Mouse (Mus musculus): ENCODE measurements around the gene Ifnar2.

The Ifnar2 gene

GRCm38 (mm10) chr16:91357526-91357900 is 15.1 kb upstream of the Ifnar2 start:
- DNase-seq (ENCODE audit: extremely low read depth, insufficient read length, low spot score): no peak

- DNase-seq (ENCODE audit: extremely low read depth, insufficient read length, low spot score): no peak
Measured at GRCm38 (mm10) chr16:91358555-91358954, 14.0 kb upstream of the Ifnar2 start.

- DNase-seq (ENCODE audit: extremely low read depth, insufficient read length, low spot score): no peak
Measured at GRCm38 (mm10) chr16:91359531-91359930, 13.1 kb upstream of the Ifnar2 start.

DNA sequence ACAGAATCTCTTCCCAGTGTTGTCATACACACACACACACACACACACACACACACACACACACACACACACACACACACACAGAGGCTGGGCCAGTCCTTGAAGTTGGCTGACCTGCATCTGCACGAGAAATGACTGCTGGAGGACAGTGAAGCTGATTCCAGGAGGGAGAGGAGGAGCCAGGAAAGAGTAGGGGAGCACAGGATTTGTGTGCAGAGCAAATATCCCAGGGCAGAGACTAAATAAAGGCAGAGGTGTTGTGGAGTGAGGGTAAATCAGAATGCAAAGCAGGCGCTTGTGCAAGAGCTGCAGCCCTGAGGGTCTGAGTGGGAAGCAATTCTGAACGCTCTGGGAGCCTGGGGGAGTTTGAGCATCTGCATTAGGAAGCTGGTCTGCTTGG is 12.4 kb upstream of the Ifnar2 start:
- DNase-seq (ENCODE audit: extremely low read depth, insufficient read length, low spot score): no peak

DNA sequence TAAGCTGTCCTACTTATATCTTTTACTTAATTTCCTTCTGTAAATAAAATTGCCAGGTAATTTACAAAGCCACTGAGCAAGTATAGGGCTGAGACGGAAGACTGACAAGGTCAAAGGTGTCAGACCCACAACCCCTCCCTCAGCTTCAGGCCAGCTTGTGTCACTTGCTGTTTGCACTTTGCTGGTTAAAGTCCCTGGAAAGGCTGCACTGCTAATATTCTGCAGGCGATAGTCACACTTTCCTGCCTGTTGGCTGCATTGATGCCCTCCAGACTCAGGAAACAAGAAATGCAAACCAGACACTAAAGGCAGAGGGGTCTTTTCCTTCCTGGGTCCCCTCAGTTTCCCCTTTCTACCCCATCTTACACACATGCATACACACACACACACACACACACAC is 10.6 kb upstream of the Ifnar2 start:
- DNase-seq (ENCODE audit: extremely low read depth, insufficient read length, low spot score): no peak

- peak; percentile 50 for DNase-seq (ENCODE audit: extremely low read depth, insufficient read length, low spot score)
Measured at GRCm38 (mm10) chr16:91362616-91363272, 9.8 kb upstream of the Ifnar2 start.

DNA sequence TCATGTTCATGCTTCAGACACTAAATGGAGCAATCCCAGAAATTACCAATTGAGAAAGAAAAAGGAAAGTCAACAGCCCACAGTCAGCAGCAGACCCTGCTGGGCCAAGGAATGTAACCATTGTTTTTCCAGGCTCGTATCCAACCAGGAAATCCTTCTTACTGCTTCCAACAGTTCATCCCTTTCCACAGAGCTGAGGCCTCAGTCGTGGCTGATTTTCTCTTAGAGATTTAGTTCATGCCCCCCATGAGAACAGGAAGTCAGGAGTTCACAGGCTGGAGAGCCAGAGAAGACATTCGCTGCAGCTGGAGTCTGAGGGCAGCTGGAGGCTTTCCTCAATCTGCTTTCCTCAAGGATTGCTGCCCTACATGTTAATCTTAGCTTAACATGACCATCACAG is 9.1 kb upstream of the Ifnar2 start:
- peak; percentile 39 for DNase-seq (ENCODE audit: extremely low read depth, insufficient read length, low spot score)

GRCm38 (mm10) chr16:91366567-91366966 is 6.0 kb upstream of the Ifnar2 start:
- DNase-seq (ENCODE audit: extremely low read depth, insufficient read length, low spot score): no peak

DNA sequence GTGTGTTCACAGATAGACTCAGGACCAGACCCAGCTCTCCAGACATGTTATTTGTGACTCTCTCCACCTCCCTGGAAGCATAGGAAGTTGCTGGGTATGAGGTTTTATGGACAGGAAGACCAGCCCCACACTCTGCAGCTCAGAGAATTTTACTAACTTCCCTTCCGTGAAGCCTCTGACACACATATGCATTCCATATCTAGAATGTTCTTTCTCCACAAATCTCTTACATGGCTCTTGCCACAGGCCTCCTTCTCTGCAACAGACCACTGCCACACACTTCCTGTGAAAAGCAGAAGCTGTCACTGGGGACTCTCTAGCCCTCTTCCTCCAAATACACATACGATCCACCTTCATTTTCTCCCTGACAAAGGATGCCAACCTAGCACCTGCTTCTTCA is 5.5 kb upstream of the Ifnar2 start:
- no peak for DNase-seq (ENCODE audit: extremely low read depth, insufficient read length, low spot score)

- DNase-seq (ENCODE audit: extremely low read depth, insufficient read length, low spot score): no peak
Measured at GRCm38 (mm10) chr16:91373473-91374252, 1.1 kb downstream of the Ifnar2 start.

DNA sequence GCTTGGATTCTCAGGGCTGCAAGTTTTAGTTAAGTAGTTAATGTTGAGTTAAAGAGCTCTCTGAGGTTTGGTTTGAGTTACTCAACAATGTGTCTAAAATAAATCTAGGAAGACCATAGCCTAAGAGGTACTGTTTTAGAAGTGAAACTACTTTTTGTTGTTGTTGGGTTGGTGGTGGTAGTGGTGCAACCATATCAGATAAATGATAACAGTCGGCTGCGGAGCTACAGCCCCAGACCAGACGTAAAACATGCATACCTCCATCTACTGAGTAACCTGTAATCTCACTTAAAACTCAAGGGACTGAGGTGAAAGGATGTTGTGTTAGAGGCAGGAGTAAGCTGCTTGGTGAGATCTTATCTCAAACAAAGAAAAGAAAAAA is 1.7 kb downstream of the Ifnar2 start:
- no peak for DNase-seq (ENCODE audit: extremely low read depth, insufficient read length, low spot score)

- no peak for DNase-seq (ENCODE audit: extremely low read depth, insufficient read length, low spot score)
Measured at GRCm38 (mm10) chr16:91376701-91377100, 4.1 kb downstream of the Ifnar2 start.

- DNase-seq (ENCODE audit: extremely low read depth, insufficient read length, low spot score): no peak
Measured at GRCm38 (mm10) chr16:91378431-91378986, 5.9 kb downstream of the Ifnar2 start.

DNA sequence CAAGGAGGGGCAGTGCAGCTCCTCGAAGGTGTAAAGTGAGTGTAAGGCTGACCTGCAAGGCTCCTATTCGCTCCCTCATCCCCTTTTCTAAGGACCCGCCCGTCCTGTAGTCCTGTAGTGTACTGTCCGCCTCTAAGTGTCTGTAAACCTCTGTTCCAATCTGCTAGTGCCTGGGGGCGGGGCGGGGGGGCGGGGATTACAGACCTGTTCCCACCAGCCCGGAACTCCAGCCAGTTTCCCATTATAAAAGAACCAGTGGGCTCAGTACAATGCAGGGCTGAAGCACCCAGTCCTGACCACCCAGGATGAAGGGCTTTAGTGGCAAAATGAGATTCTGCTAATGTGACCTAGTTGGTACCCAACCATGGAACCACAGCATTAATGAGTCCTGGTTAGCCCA is 6.4 kb downstream of the Ifnar2 start:
- no peak for DNase-seq (ENCODE audit: extremely low read depth, insufficient read length, low spot score)

DNA sequence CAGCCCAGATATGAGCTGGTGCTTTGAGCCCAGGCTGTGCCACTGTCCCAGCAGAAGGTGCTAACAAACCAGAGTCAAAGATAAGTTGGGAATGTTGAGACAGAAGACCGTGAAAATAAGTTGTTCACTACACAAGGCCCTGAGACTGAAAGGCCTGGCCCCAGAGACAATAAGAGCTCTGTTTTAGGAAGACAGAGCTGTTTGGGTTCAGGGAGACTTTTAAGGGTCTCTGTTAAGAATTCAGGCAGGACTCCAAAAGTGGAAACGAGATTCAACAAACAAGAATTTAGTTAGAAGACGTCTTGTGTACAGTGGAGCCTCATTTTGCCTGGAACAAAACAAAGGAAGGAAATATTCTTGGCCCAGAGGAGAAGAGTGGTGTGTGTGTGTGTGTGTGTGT is 6.8 kb downstream of the Ifnar2 start:
- no peak for DNase-seq (ENCODE audit: extremely low read depth, insufficient read length, low spot score)

DNA sequence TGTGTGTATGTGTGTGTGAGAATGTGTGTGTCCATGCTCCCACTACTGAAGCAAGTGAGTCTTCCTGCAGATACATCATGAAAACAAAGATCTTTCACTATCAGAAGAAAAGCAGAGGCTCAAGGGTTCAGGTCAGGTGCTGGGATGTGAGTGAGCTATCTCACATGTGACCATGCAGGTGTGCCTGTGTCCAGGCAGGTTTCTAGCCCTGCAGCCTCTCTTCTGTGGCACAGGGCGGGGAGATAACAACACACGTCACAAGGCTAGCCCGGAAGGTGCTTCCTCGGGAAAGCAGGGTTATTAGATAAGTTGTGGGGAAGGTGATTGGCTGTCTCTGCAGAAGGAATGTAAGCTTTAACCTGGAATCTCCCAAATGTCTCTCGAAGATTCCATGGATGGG is 7.6 kb downstream of the Ifnar2 start:
- no peak for DNase-seq (ENCODE audit: extremely low read depth, insufficient read length, low spot score)

- no peak for DNase-seq (ENCODE audit: extremely low read depth, insufficient read length, low spot score)
Measured at GRCm38 (mm10) chr16:91381606-91382005, 9.0 kb downstream of the Ifnar2 start.

DNA sequence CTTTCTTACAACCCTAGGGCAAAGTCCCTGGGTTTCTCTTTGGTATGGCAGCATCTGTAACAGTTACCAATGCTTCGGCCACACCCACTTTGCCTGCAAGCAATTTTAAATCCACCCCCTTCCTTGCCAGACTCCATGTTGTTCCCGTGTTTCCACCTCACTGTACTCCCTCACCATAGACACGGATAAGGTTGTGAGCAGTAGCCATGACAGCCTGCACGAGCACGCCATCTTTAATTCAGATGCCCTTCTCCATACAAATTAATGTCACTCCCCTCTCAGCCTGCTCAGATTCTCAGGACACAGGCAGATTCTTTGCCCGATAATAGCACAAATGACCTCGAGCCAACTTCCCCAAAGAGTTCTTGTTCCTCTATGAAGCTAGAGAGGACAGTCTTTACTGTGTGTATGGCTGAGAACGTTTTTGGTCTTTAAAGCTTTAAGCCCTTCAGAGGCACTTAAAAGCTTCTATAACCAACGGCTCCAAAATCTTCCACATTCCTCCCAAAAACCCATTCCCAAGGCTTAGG is 9.7 kb downstream of the Ifnar2 start:
- no peak for DNase-seq (ENCODE audit: extremely low read depth, insufficient read length, low spot score)

GRCm38 (mm10) chr16:91384221-91384620 is 11.6 kb downstream of the Ifnar2 start:
- DNase-seq (ENCODE audit: extremely low read depth, insufficient read length, low spot score): no peak

- DNase-seq (ENCODE audit: extremely low read depth, insufficient read length, low spot score): no peak
Measured at GRCm38 (mm10) chr16:91385621-91386020, 13.0 kb downstream of the Ifnar2 start.

GRCm38 (mm10) chr16:91386419-91387120 is 14.0 kb downstream of the Ifnar2 start:
- no peak for DNase-seq (ENCODE audit: extremely low read depth, insufficient read length, low spot score)
